Mouse (Mus musculus) cortical plate, adult 2 months (tissue): ENCODE measurements around the gene Tomm40.

Source experiments
- CTCF ChIP-seq: fragments of 200-500 bp; IDR thresholded peaks from 2 replicates; pipeline ENCODE4 v1.5.1; 2011; ENCODE audit warnings: mild to moderate bottlenecking, control low read depth, low read length; ENCODE audit not compliant: insufficient read depth; ENCODE audit errors: extremely low read depth
- POLR2A ChIP-seq: fragments of 200-500 bp; IDR thresholded peaks from 2 replicates; pipeline ENCODE4 v1.6.1; 2011; ENCODE audit warnings: mild to moderate bottlenecking, low read length, control low read depth; ENCODE audit not compliant: insufficient read depth; ENCODE audit errors: extremely low read depth

GRCm38 (mm10) chr7:19749389-19750216 lies 34.4 kb upstream of the Tomm40 start:
- peak; percentile 61 for TF ChIP-seq CTCF
- TF ChIP-seq POLR2A, result no peak
